Mouse (Mus musculus) hindbrain, embryonic 13.5 days (tissue): ENCODE data around the gene Vdr. TPM values are rescaled to one million over a fixed set of nuclear protein-coding genes. Genes with fewer than 3 reads are reported as not detected.

Experiments used
- ATAC-seq: fragments of 200-750 bp; cut with Nextera tagmentation; 2 replicates; pipeline ENCODE4 v1.8.0; 2017; ENCODE audit warnings: moderate TSS enrichment; ENCODE audit not compliant: low FRiP score
- H3K27ac ChIP-seq: fragments of 300-500 bp; sonication (generic); 2 replicates; pipeline ENCODE4 v1.5.1; 2015; ENCODE audit warnings: inconsistent platforms, mild to moderate bottlenecking, moderate library complexity
- H3K27me3 ChIP-seq: fragments of 300-500 bp; sonication (generic); 2 replicates; pipeline ENCODE4 v1.6.1; 2015; ENCODE audit warnings: mild to moderate bottlenecking, inconsistent platforms
- H3K36me3 ChIP-seq: fragments of 300-500 bp; sonication (generic); 2 replicates; pipeline ENCODE4 v1.6.1; 2015; ENCODE audit warnings: mild to moderate bottlenecking, inconsistent platforms
- H3K4me1 ChIP-seq: fragments of 300-500 bp; sonication (generic); replicated peaks from 2 replicates; pipeline ENCODE4 v1.6.1; 2015; ENCODE audit warnings: inconsistent platforms
- H3K4me2 ChIP-seq: fragments of 300-500 bp; sonication (generic); 2 replicates; pipeline ENCODE4 v1.6.1; 2015; ENCODE audit warnings: inconsistent platforms, mild to moderate bottlenecking, moderate library complexity
- H3K4me3 ChIP-seq: fragments of 300-500 bp; sonication (generic); 2 replicates; pipeline ENCODE4 v1.5.1; 2015; ENCODE audit warnings: mild to moderate bottlenecking, inconsistent platforms
- H3K9ac ChIP-seq: fragments of 300-500 bp; sonication (generic); 2 replicates; pipeline ENCODE4 v1.6.1; 2015; ENCODE audit warnings: mild to moderate bottlenecking, inconsistent platforms
- H3K9me3 ChIP-seq: fragments of 300-500 bp; sonication (generic); 2 replicates; pipeline ENCODE4 v1.6.1; 2016; ENCODE audit warnings: inconsistent platforms
- WGBS: fragments of 180-500 bp; shearing (Covaris S2); methylation state at CpG from one replicate; pipeline ENCODE4 v1.1.7; 2015; 5-methylcytosine and 5-hydroxymethylcytosine counted together
- polyA plus RNA-seq: library from polyadenylated mRNA; unstranded; fragments of >200 nt; fragmentation: Nextera tagmentation; extraction: Ambion mirVana; gene quantifications from 2 replicates; pipeline ENCODE4 v1.2.1, GENCODE M21; 2015

The Vdr gene
- polyA plus RNA-seq, 1 experiment from 2014 or later = 0.04 TPM

- H3K27me3 ChIP-seq = 0 out of 2 replicates have a peak, but pooled peaks cover under 1% of the 10 kb centered on the region
- H3K36me3 ChIP-seq = no peaks in the 10 kb centered on the region
- peak overlapping the region; percentile 98 for H3K27ac ChIP-seq
- no peaks in the 10 kb centered on the region for H3K9me3 ChIP-seq
- H3K4me3 ChIP-seq = peak overlapping the region; percentile 89
- whole genome bisulfite sequencing = under 1% methylated on average over 39 of the region's 39 CpGs
- peak overlapping the region; percentile 99 for H3K9ac ChIP-seq
- peak overlapping the region; percentile 72 for H3K4me2 ChIP-seq
- H3K4me1 ChIP-seq = peaks cover 65% of the 10 kb centered on the region
- ATAC-seq = peak; percentile 47
Measured at GRCm38 (mm10) chr15:97830788-97831241, 79.6 kb downstream of the Vdr start.

- Histone ChIP-seq H3K4me2 (peak overlapping the region; percentile 72), H3K9ac (peak overlapping the region; percentile 99), H3K27ac (peak overlapping the region; percentile 98), H3K27me3 (0 out of 2 replicates have a peak, but pooled peaks cover 4% of the 10 kb centered on the region), H3K4me1 (peaks cover 70% of the 10 kb centered on the region), H3K4me3 (peak overlapping the region; percentile 89), H3K9me3 (no peaks in the 10 kb centered on the region), H3K36me3 (no peaks in the 10 kb centered on the region; the same call in 1 of the 2 replicates)
- 11% methylated on average over 12 of the region's 12 CpGs for WGBS
- ATAC-seq = no peak; the same call in 1 of the 2 replicates
Measured at GRCm38 (mm10) chr15:97830253-97830787, 80.1 kb downstream of the Vdr start.

GRCm38 (mm10) chr15:97829432-97829831 is 81.0 kb downstream of the Vdr start:
- Histone ChIP-seq H3K4me3 (peak overlapping the region; percentile 89), H3K27ac (peak overlapping the region; percentile 98), H3K27me3 (0 out of 2 replicates have a peak, but pooled peaks cover 4% of the 10 kb centered on the region), H3K9me3 (no peaks in the 10 kb centered on the region), H3K4me1 (peaks cover 78% of the 10 kb centered on the region), H3K4me2 (peak overlapping the region; percentile 72), H3K9ac (peak overlapping the region; percentile 99), H3K36me3 (no peaks in the 10 kb centered on the region; the same call in 1 of the 2 replicates)
- ATAC-seq = no peak
- 45% methylated on average over 2 of the region's 2 CpGs for WGBS

GRCm38 (mm10) chr15:97828901-97829338 is 81.5 kb downstream of the Vdr start:
- H3K27ac ChIP-seq = peak overlapping the region; percentile 98

GRCm38 (mm10) chr15:97828221-97828842 is 82.1 kb downstream of the Vdr start:
- WGBS = 54% methylated on average over 6 of the region's 6 CpGs
- H3K27me3 ChIP-seq = 0 out of 2 replicates have a peak, but pooled peaks cover 4% of the 10 kb centered on the region
- H3K9ac ChIP-seq = peak overlapping the region; percentile 61
- peaks cover 87% of the 10 kb centered on the region for H3K4me1 ChIP-seq
- no peaks in the 10 kb centered on the region for H3K9me3 ChIP-seq
- peak overlapping the region; percentile 72 for H3K4me2 ChIP-seq
- ATAC-seq = no peak
- H3K36me3 ChIP-seq = peaks cover 5% of the 10 kb centered on the region
- peak overlapping the region; percentile 89 for H3K4me3 ChIP-seq
- H3K27ac ChIP-seq = peak overlapping the region; percentile 98

More at GRCm38 (mm10) chr15:97828901-97829338, 81.5 kb downstream of the Vdr start:
- no peaks in the 10 kb centered on the region for H3K9me3 ChIP-seq
- H3K4me3 ChIP-seq = peak overlapping the region; percentile 89; the same call in 1 of the 2 replicates
- H3K36me3 ChIP-seq = peaks cover 4% of the 10 kb centered on the region
- 73% methylated on average over 5 of the region's 5 CpGs for WGBS
- 0 out of 2 replicates have a peak, but pooled peaks cover 4% of the 10 kb centered on the region for H3K27me3 ChIP-seq
- H3K9ac ChIP-seq = peak overlapping the region; percentile 61
- no peak for ATAC-seq
- peaks cover 83% of the 10 kb centered on the region for H3K4me1 ChIP-seq
- peak overlapping the region; percentile 72 for H3K4me2 ChIP-seq

GRCm38 (mm10) chr15:97827401-97827800 is 83.0 kb downstream of the Vdr start:
- H3K9ac ChIP-seq = no peak overlapping the region
- peaks cover 88% of the 10 kb centered on the region for H3K4me1 ChIP-seq
- H3K27me3 ChIP-seq = 0 out of 2 replicates have a peak, but pooled peaks cover 4% of the 10 kb centered on the region
- no peak overlapping the region for H3K27ac ChIP-seq
- H3K4me2 ChIP-seq = no peak overlapping the region
- no peak for ATAC-seq
- WGBS = 89% methylated on average over 8 of the region's 8 CpGs
- no peaks in the 10 kb centered on the region for H3K9me3 ChIP-seq
- no peak overlapping the region for H3K4me3 ChIP-seq
- peaks cover 5% of the 10 kb centered on the region for H3K36me3 ChIP-seq

GRCm38 (mm10) chr15:97826588-97827261 is 83.7 kb downstream of the Vdr start:
- 0 out of 2 replicates have a peak, but pooled peaks cover 4% of the 10 kb centered on the region for H3K27me3 ChIP-seq
- peaks cover 88% of the 10 kb centered on the region for H3K4me1 ChIP-seq
- no peak overlapping the region for H3K4me2 ChIP-seq
- no peak overlapping the region for H3K27ac ChIP-seq
- H3K36me3 ChIP-seq = peaks cover 5% of the 10 kb centered on the region
- H3K4me3 ChIP-seq = no peak overlapping the region
- H3K9me3 ChIP-seq = no peaks in the 10 kb centered on the region
- no peak for ATAC-seq
- H3K9ac ChIP-seq = peak overlapping the region; percentile 66; the same call in 1 of the 2 replicates
- 78% methylated on average over 5 of the region's 5 CpGs for WGBS

GRCm38 (mm10) chr15:97825941-97826587 is 84.4 kb downstream of the Vdr start:
- Histone ChIP-seq H3K4me2 (peak overlapping the region; percentile 42), H3K27ac (no peak overlapping the region), H3K4me3 (0 out of 2 replicates have a peak overlapping the region, but pooled peaks have one; percentile 7), H3K9ac (peak overlapping the region; percentile 66), H3K27me3 (0 out of 2 replicates have a peak, but pooled peaks cover 4% of the 10 kb centered on the region), H3K9me3 (no peaks in the 10 kb centered on the region), H3K36me3 (peaks cover 5% of the 10 kb centered on the region), H3K4me1 (peaks cover 94% of the 10 kb centered on the region)
- 37% methylated on average over 12 of the region's 12 CpGs for WGBS
- ATAC-seq = no peak

GRCm38 (mm10) chr15:97825071-97825940 is 85.1 kb downstream of the Vdr start:
- Histone ChIP-seq H3K9ac (peak overlapping the region; percentile 66), H3K4me3 (0 out of 2 replicates have a peak overlapping the region, but pooled peaks have one; percentile 7), H3K9me3 (no peaks in the 10 kb centered on the region), H3K36me3 (peaks cover 5% of the 10 kb centered on the region), H3K27ac (peak overlapping the region; percentile 19), H3K4me2 (peak overlapping the region; percentile 42), H3K4me1 (peaks cover 92% of the 10 kb centered on the region), H3K27me3 (0 out of 2 replicates have a peak, but pooled peaks cover 4% of the 10 kb centered on the region)
- ATAC-seq = no peak
- WGBS = 10% methylated on average over 29 of the region's 29 CpGs

GRCm38 (mm10) chr15:97824042-97824441 is 86.4 kb downstream of the Vdr start:
- H3K9ac ChIP-seq = 0 out of 2 replicates have a peak overlapping the region, but pooled peaks have one; percentile 49
- H3K4me3 ChIP-seq = no peak overlapping the region
- 0 out of 2 replicates have a peak, but pooled peaks cover 4% of the 10 kb centered on the region for H3K27me3 ChIP-seq
- peaks cover 83% of the 10 kb centered on the region for H3K4me1 ChIP-seq
- H3K9me3 ChIP-seq = no peaks in the 10 kb centered on the region
- H3K4me2 ChIP-seq = no peak overlapping the region
- no peak overlapping the region for H3K27ac ChIP-seq
- H3K36me3 ChIP-seq = peaks cover 5% of the 10 kb centered on the region
- no peak for ATAC-seq
- WGBS = 78% methylated on average over 6 of the region's 6 CpGs

- Histone ChIP-seq H3K36me3 (peaks cover 5% of the 10 kb centered on the region), H3K4me1 (peaks cover 80% of the 10 kb centered on the region), H3K9me3 (no peaks in the 10 kb centered on the region), H3K4me2 (no peak overlapping the region), H3K27ac (peak overlapping the region; percentile 55), H3K27me3 (0 out of 2 replicates have a peak, but pooled peaks cover 4% of the 10 kb centered on the region), H3K4me3 (no peak overlapping the region), H3K9ac (no peak overlapping the region)
- ATAC-seq = no peak
- 60% methylated on average over 12 of the region's 12 CpGs for WGBS
Measured at GRCm38 (mm10) chr15:97823479-97823878, 87.0 kb downstream of the Vdr start.
